Mouse (Mus musculus): ENCODE data around the gene Stk10. TPM values are rescaled to one million over a fixed set of nuclear protein-coding genes. Genes with fewer than 3 reads are reported as not detected.
"Not testable (repeated sequence)": the region's sequence is repeated elsewhere in the genome, so short reads cannot be mapped to it uniquely, and the experiment has no call there.

Stk10 gene
- polyA plus RNA-seq, 1 experiment: 9.4 TPM

DNA sequence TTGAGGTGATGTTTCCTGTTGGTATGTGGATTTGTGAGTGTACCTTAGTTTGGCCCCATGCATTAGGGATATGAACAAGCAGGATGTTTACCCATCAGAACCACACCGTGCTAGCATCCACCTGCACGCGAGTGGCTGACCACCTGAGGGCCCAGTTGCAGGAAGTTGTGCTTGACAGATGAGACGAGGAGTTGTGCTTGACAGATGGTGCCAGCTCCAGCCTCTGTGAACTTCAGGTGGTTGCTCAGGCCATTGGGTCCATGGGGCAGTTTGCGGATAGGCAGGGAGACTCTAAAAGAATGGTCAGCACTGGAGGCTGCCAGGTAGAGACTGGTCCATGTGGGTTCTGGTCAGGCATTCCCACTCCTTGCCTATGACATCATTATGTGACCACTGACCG lies 83.0 kb downstream of the Stk10 start:
- Histone ChIP-seq H3K4me3 (ENCODE audit: insufficient read depth, low read depth, low read length) (no peak overlapping the region), H3K36me3 (ENCODE audit: control insufficient read depth, insufficient read depth, low read length) (no peaks in the 10 kb centered on the region), H3K27ac (ENCODE audit: insufficient read depth, low read depth, low read length) (no peak overlapping the region), H3K4me1 (ENCODE audit: control insufficient read depth, insufficient read depth, low read length) (peaks cover 5% of the 10 kb centered on the region), H3K27me3 (replicated peaks; ENCODE audit: control insufficient read depth, insufficient read depth, low read length) (no peaks in the 10 kb centered on the region)
- 85% methylated on average over 6 of the region's 6 CpGs for WGBS
- DNase-seq: no peak
- TF ChIP-seq CTCF (conservative IDR thresholded peaks at IDR 0.05; ENCODE audit: insufficient read depth, insufficient read length, low read depth, low read length) (no peak), POLR2A (IDR thresholded peaks at IDR 0.05; ENCODE audit: low read depth, low read length) (no peak)

DNA sequence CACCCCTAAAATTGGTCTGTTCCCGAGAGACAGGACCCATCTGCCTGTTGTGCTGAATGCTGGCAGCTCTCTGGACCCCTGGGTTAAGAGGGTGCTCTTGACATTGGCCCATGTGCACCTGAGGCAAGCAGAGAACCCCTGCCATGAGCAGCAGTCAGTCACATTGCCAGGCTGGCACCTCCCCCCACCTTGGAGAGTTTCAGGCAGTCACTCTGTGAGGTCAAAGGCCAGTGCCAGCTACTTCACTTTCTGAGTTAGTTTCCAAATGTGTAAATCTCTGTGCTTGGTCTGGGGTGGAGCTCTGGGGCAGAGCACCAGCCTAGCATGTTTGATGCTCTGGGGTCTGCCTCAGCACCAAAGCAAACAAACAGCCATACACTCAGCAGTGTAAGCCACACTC lies 84.9 kb downstream of the Stk10 start:
- H3K4me3 ChIP-seq (ENCODE audit: insufficient read depth, low read depth, low read length): no peak overlapping the region
- no peak for TF ChIP-seq POLR2A (IDR thresholded peaks at IDR 0.05; ENCODE audit: low read depth, low read length)
- no peak for TF ChIP-seq CTCF (conservative IDR thresholded peaks at IDR 0.05; ENCODE audit: insufficient read depth, insufficient read length, low read depth, low read length)
- WGBS: 91% methylated on average over 1 of the region's 1 CpGs
- H3K27ac ChIP-seq (ENCODE audit: insufficient read depth, low read depth, low read length): no peak overlapping the region
- DNase-seq: peak; percentile 76
- peaks cover 5% of the 10 kb centered on the region for H3K4me1 ChIP-seq (ENCODE audit: control insufficient read depth, insufficient read depth, low read length)
- no peaks in the 10 kb centered on the region for H3K27me3 ChIP-seq (replicated peaks; ENCODE audit: control insufficient read depth, insufficient read depth, low read length)
- H3K36me3 ChIP-seq (ENCODE audit: control insufficient read depth, insufficient read depth, low read length): no peaks in the 10 kb centered on the region

DNA sequence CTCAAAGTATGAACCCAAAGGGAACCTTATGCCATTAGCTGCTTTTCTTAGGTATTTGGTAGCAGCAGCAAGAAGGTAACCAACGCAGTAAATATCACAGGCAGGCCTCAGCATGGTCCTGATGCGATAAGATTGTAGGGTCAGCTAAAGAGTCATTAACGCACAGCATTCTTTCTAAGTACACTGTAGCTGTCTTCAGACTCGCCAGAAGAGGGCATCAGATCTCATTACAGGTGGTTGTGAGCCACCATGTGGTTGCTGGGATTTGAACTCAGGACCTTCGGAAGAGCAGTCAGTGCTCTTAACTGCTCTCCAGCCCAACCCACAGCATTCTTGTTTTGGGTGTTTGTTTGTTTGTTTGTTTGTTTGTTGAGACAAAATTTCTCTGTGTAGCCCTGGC lies 85.5 kb downstream of the Stk10 start:
- DNase-seq; H3K4me3 ChIP-seq (ENCODE audit: insufficient read depth, low read depth, low read length); H3K27me3 ChIP-seq (replicated peaks; ENCODE audit: control insufficient read depth, insufficient read depth, low read length); H3K27ac ChIP-seq (ENCODE audit: insufficient read depth, low read depth, low read length); H3K36me3 ChIP-seq (ENCODE audit: control insufficient read depth, insufficient read depth, low read length); H3K4me1 ChIP-seq (ENCODE audit: control insufficient read depth, insufficient read depth, low read length): not testable (repeated sequence)
- WGBS: 90% methylated on average over 5 of the region's 5 CpGs

DNA sequence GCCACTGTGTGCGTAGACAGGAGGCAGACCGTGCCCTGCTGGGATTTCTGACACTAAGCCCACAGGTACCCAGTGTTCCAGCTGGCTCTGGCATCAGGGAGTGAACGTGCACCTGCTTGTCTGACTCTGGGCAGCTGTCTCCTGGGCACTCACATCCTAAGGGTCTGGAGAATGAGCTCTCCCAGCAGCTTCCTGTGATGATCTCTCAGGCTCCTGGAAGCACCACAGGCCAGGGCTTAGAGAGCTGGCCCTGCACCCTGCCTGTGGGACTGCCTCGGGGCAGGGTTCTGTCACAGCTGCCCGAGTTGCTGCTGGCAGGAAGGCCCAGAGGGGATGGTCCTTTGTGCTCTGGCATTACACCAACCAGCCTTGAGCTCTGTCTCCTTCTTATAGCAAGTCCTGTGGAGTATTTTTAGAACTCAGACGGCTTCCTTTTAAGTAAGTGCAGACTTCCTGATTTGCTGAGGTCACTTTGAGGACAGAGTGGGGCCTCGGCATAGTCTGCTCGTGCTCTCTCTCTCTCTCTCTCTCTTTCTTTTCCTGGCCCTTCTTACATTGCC lies 86.2 kb downstream of the Stk10 start:
- peak overlapping the region; percentile 33 for H3K27ac ChIP-seq (ENCODE audit: insufficient read depth, low read depth, low read length)
- DNase-seq: peak; percentile 85
- 13% methylated on average over 8 of the region's 8 CpGs for WGBS

DNA sequence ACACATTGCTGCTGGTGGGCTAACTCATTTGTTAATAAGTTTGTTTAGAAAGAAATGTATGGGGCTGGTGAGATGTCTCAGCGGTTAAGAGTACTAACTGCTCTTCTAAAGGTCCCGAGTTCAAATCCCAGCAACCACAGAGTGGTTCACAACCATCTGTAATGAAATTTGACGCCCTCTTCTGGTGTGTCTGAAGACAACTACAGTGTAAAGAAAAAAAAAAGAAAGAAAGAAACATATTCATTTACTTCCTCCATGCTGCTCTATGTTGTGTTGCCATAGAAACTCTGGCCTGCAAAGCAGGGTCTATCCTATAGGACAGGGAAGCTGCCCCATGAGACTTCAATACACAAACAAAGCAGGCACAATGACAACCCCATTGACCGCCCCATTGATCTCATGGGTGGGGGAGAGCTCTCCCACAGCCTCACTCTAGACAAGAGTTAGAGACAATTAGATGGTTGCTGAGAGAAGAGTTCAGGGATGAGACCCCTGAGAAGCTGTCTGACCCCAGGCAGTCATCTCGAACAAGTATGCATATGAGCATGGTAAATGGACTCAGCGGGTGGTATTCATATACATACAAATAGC lies 86.9 kb downstream of the Stk10 start:
- no peaks in the 10 kb centered on the region for H3K27me3 ChIP-seq (replicated peaks; ENCODE audit: control insufficient read depth, insufficient read depth, low read length)
- H3K4me3 ChIP-seq (ENCODE audit: insufficient read depth, low read depth, low read length): no peak overlapping the region
- no peak for TF ChIP-seq POLR2A (IDR thresholded peaks at IDR 0.05; ENCODE audit: low read depth, low read length)
- no peak for TF ChIP-seq CTCF (conservative IDR thresholded peaks at IDR 0.05; ENCODE audit: insufficient read depth, insufficient read length, low read depth, low read length)
- 83% methylated on average over 6 of the region's 6 CpGs for WGBS
- peaks cover 5% of the 10 kb centered on the region for H3K4me1 ChIP-seq (ENCODE audit: control insufficient read depth, insufficient read depth, low read length)
- H3K27ac ChIP-seq (ENCODE audit: insufficient read depth, low read depth, low read length): no peak overlapping the region
- H3K36me3 ChIP-seq (ENCODE audit: control insufficient read depth, insufficient read depth, low read length): no peaks in the 10 kb centered on the region
- DNase-seq: no peak

More for the DNA sequence above, 86.2 kb downstream of the Stk10 start:
- Histone ChIP-seq H3K36me3 (ENCODE audit: control insufficient read depth, insufficient read depth, low read length) (no peaks in the 10 kb centered on the region), H3K27me3 (replicated peaks; ENCODE audit: control insufficient read depth, insufficient read depth, low read length) (no peaks in the 10 kb centered on the region), H3K4me3 (ENCODE audit: insufficient read depth, low read depth, low read length) (no peak overlapping the region), H3K4me1 (ENCODE audit: control insufficient read depth, insufficient read depth, low read length) (peaks cover 5% of the 10 kb centered on the region)
- TF ChIP-seq POLR2A (IDR thresholded peaks at IDR 0.05; ENCODE audit: low read depth, low read length) (no peak), CTCF (conservative IDR thresholded peaks at IDR 0.05; ENCODE audit: insufficient read depth, insufficient read length, low read depth, low read length) (no peak)

DNA sequence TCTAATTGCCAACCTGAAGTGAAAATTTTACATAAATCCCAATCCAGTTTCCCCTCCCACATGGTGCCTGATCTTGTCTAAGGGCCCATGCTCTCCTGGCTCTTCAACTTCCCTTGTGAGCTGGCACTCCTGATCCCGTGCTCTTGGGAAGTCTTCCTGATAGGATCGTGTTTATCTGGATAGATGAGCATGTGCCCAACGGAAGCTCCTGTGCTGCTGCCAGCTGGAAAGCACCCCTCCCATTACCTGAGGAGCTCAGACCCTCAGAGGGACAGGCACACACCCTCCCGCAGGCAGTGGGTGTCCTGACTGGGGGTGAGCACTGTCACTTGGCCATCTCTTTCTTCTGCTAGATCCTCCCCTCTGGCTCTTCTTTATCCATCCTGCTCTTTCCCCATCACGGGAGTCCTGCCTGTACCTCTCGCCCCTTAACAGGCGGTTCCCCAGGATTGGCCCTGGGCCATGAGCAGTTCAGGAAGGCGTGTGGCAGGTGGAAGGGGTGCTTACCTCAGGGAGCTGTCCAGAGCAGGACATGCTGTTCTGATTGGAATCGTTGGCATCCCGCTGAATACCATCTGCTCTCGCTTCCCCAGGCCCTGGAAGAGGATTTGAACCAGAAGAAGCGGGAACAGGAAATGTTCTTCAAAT lies 88.8 kb downstream of the Stk10 start:
- Histone ChIP-seq H3K27me3 (replicated peaks; ENCODE audit: control insufficient read depth, insufficient read depth, low read length) (no peaks in the 10 kb centered on the region), H3K4me1 (ENCODE audit: control insufficient read depth, insufficient read depth, low read length) (peaks cover 5% of the 10 kb centered on the region), H3K36me3 (ENCODE audit: control insufficient read depth, insufficient read depth, low read length) (no peaks in the 10 kb centered on the region), H3K27ac (ENCODE audit: insufficient read depth, low read depth, low read length) (no peak overlapping the region), H3K4me3 (ENCODE audit: insufficient read depth, low read depth, low read length) (no peak overlapping the region)
- TF ChIP-seq POLR2A (IDR thresholded peaks at IDR 0.05; ENCODE audit: low read depth, low read length): no peak
- no peak for TF ChIP-seq CTCF (conservative IDR thresholded peaks at IDR 0.05; ENCODE audit: insufficient read depth, insufficient read length, low read depth, low read length)
- WGBS: 65% methylated on average over 12 of the region's 12 CpGs
- DNase-seq: no peak

DNA sequence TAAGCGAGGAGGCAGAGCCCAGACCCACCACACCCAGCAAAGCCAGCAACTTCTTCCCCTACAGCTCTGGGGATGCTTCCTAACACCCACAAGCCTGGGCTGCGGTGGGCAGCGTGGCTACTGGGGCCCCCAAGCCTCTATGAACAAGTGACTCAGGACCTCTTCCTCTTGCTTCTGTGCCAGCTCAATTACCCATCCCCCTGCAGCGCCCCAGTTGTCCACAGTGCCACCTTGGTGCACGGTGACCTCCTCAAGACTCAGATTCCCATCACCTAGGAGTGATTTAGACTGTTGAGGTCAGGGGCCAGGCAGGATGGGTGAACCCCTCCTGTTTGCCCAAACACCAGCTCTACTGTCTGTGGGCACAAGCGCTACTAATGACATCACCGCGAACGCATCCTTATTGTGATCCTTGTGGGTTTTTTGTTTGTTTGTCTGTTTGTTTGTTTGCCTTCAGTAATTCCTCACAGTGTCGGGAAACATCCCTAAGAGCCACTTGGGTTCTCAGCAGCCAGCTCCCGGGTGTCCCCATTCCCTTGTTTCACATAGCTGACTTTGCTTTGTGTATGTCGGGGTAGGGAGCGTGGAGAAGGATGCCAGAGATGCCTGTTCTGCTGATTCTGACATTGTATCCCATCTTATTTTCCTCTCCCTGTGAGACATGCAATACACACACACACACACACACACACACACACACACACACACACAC lies 89.5 kb downstream of the Stk10 start:
- WGBS: 83% methylated on average over 13 of the region's 13 CpGs
- H3K36me3 ChIP-seq (ENCODE audit: control insufficient read depth, insufficient read depth, low read length): no peaks in the 10 kb centered on the region
- no peak overlapping the region for H3K4me3 ChIP-seq (ENCODE audit: insufficient read depth, low read depth, low read length)
- no peaks in the 10 kb centered on the region for H3K27me3 ChIP-seq (replicated peaks; ENCODE audit: control insufficient read depth, insufficient read depth, low read length)
- TF ChIP-seq POLR2A (IDR thresholded peaks at IDR 0.05; ENCODE audit: low read depth, low read length): no peak
- H3K27ac ChIP-seq (ENCODE audit: insufficient read depth, low read depth, low read length): no peak overlapping the region
- no peak for DNase-seq
- H3K4me1 ChIP-seq (ENCODE audit: control insufficient read depth, insufficient read depth, low read length): peaks cover 5% of the 10 kb centered on the region
